Mouse (Mus musculus): ENCODE measurements at regions not wholly inside any gene's neighbourhood (a gene's known extent, or its start where the extent isn't known, plus 50 kb on each side); places are given as distances from the start of the nearest gene placed in this dataset.

DNA sequence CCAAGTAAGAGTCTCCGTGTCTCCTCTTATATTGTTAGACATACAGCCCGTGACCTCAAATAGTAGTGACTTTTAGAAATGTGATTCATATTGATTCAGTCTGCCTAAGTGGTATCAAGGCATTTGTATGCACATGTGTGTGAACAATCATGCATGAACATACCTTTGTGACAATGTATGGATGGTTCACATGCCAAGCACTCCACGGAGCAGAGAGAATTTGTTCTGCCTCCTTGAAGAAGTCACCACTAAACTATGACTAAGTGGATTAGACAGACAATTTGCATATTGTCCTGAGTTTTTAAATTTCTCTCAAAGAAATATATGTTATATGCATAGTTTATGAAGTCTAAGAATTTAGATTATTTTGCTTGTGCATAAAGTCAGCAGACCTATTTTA is 492.4 kb upstream of the Pitx2 start:
- TF ChIP-seq CTCF (IDR thresholded peaks at IDR 0.05) (no peak), EP300 (IDR thresholded peaks at IDR 0.05) (no peak)

Measured in lung, postnatal 0 days (tissue).